Mouse (Mus musculus): ENCODE measurements at regions not wholly inside any gene's neighbourhood (a gene's known extent, or its start where the extent isn't known, plus 50 kb on each side); places are given as distances from the start of the nearest gene placed in this dataset.

DNA sequence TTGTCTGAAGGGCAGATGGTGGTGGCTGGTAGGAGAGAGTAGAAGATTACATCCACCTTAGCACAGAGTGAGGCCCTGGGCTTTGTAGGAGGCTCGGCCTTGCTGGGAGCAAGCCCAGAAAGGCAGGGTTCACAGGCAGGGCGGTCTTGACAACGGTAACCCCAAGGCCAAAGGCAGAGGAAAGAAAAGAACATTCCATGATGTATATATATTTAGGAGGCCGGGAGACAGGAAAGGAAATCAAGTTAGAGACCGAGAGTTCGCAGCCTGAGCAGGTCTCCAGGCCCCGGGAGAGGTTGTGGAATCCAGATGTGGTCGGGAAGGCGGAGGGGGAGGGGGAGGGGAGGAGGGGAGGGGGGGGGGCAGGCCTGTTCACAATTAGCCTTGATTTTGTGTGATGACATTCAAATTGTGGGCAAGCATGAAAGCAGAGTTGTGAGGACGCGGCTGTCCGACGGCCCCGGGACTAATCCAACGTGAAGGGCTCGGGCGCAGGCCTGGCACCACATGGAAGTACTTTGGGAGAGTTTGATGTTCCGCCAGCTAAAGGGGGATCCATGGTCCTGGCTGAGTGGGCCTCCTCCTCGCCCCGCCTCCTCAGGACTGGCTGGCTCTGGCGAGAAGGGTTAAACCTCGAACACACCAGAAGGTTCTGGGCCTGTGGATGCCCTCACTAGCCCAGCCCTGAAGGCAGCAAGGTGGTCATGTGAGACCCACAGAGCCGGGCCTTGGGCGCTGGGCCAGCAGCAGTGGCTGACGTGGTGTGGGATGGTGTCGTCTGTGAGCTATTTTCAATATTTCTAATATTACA is 131.8 kb upstream of the Gm26897 start:
- peak; percentile 76 for DNase-seq

DNA sequence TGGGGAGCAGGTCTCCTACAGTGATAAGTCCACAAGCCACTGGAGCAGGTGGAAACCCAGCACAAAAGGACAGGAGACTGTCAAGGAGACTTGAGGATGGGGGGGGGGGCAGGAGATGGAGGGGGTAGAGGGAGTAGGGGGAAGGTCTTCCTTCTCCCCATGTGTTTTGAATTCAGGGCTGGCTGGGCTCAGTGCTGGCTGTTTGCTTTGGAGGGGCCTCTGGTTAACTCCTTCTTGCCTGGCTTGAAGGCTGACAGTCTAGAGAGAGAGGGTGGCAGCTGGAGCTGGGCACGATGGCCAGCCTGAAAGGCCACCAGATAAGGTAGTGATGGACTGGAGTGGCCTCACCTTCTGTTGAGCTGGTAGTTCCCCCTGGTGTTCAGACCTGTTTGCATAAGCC is 120.0 kb upstream of the Gm26897 start:
- no peak for DNase-seq

DNA sequence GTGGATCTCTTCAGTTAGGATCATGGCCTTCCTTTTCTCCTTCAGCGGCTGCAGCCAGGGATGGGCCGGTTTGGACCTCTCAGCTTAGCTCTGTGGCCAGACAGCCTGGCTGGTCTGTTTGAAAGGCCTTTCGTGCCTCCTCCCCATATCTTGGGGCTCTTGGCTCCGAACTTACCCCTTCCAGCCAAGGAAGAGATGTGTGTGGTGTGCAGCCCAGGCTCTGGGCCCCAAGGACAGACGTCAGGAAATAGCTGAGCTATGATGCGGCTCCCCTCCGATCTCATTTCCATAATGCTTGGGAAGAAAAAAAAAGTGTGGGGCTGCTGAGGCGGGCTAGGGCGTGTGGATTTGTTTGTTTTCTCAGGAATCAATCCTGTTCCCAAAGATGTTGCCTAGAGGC is 113.8 kb upstream of the Gm26897 start:
- no peak for DNase-seq

DNA sequence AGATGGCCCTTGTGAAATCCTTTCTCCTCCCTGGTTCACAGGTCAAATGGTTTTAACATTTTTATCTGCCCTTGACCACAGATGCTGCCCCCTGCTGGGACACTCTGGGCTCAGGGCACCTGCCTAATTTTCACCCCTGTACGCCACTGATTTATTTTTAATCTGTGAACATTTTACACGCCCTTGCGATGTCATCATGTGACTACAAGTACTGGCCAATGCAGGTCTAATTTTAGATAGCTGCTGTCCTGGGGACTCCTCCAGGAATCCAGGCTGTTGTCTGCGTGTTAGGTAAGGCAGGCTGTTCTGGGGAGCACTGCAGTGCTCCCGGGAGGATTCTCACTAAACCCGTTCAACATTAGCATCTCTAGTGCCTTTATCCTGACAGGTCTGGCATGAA is 113.1 kb upstream of the Gm26897 start:
- no peak for DNase-seq

DNA sequence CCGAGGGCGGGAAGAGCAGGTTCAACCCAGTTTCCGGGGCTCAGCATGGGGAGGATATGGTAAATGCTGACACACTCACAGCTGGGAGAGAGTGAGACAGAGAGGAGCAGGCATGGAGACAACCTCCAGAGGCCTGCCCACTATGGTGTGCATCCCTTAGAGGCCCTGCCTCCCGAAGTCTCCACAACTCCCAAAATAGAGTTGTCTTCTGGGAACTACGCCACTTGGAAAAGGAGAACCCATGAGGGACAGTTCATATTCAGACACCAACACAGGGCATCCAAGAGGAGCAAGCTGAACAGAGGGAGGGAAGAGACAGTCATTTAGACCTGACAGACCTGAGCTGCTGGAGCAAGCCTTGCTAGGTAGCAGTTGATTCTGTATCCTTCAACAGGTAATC is 111.2 kb upstream of the Gm26897 start:
- DNase-seq, result no peak

DNA sequence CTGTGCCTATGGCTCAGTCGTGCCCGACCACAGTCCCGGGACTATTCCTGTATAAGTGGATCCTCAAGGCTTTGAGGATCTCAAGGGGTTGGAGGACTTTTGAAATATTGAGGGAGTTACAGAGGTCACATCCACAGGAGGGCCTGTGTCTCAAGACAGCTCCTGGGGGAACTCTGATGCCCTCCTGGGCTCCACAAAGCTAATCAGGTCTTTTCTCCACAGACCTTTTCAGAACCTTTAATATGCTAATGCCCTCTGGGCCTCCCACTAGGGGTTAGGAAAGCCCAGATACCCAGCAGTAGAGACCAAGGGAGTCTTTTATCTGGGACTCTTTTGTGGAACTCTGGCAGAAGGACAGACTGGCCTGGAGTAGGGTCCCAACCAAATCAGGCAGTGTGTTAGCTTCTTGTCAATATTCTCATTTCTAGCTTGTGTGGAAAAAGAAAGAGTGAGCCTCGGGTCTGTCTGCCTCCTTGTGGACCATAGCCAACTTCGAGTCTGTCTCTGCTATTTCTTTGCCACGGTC is 107.4 kb upstream of the Gm26897 start:
- DNase-seq, result no peak

DNA sequence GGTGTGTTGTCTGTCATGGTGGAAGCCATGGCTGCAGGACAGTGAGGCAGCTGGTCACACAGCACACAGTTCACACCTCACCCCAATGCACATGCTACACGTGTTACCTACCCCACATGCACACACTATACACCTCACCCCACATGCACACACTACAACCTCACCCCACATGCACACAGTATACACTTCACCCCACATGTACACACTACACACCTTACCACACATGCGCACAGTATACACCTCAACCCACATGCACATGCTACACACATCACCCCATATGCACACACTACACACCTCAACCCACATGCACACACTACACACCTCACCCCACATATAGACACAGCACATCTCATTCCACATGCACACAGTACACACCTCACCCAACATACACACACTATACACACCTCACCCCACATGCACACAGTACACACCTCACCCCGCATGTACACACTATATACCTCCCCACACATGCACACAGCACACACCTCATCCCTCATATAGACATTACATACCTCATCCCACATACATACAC is 103.3 kb upstream of the Gm26897 start:
- DNase-seq, result no peak

DNA sequence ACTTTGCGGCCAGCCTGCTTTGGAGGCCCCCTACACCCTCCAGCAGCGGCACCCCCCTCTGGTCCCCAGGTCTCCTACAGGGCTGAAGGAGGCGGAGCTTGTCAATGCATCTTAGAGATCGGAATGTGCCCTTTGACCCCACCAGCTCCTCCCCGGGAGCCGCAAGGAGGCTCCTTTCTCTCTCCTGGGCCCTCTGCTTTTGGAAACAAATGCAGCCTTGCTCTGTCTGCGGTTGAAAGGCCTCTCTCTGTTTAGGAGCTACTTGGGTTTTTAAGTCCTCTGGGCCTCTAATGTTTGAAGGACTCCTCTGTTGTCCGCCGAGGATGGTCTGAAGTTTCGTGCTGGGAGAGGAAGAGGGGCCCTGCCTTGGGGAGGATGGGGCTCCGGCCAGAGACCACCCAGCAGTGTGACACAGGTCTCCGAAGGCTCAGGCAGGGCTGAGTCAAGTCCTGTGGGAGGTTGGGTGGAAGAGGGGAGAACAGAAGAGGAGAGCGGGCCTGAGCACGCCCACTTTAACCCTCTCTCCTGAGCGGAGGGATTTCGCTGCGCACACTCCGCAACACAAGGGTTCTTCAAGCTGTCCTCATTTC is 102.1 kb upstream of the Gm26897 start:
- peak; percentile 90 for DNase-seq

DNA sequence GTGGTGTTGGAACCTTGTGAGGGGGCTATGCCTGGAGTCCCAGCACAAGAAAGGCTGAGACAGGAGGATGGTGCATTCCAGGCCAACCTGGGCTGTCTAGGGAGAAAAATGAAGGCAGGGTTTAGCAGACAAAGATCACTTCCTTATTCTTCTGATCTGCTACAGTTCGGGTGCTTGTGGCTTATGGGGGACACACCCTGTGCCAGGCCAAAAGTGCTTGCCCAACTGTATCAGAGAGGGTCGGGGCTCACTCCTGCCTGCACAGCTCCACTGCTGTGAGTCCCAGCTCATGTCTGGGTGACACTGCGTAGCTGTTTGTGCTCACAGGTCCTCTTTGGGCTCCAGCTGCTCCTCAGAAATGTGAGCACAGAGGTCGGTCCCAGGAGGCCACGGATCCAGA is 98.6 kb upstream of the Gm26897 start:
- DNase-seq, result no peak

DNA sequence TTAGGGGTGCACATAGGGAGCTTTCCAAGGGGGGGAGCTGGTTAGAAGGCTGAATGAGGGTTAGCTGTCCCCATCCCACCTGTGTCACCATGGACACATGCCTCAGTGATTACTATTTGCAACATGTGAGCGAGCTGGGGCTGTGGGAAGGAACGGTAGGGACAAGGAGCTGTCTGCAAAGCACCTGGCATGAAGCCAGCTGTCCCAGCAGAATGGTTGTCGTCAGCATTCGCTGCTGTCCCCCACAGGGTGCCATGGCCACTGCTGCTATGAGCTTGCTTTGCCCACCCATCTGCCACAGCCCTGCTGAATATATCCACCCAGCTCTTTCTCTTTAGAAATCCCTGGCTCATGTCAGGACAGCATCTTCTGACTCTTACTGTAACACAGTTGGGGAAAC is 96.8 kb upstream of the Gm26897 start:
- no peak for DNase-seq

DNA sequence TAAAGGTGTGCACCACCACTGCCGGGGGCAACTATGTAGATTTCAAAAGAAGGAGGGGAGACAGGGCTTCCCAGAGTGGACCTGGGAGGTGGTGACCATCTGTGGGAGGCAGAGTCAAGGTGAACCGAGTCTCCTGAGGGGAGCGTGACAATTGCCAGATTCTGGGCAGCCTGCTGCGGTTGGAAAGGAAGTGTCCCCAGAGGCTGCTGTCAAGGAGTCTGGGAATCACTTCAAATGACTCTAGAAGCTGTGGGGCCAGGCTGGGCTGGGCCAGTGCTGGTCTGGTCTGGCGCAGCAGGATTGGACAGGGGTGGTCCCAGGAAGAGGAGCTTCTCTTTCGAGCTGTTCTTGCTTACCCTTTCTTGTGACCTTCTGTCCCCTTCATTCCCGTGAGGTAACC is 95.4 kb upstream of the Gm26897 start:
- DNase-seq, result no peak

DNA sequence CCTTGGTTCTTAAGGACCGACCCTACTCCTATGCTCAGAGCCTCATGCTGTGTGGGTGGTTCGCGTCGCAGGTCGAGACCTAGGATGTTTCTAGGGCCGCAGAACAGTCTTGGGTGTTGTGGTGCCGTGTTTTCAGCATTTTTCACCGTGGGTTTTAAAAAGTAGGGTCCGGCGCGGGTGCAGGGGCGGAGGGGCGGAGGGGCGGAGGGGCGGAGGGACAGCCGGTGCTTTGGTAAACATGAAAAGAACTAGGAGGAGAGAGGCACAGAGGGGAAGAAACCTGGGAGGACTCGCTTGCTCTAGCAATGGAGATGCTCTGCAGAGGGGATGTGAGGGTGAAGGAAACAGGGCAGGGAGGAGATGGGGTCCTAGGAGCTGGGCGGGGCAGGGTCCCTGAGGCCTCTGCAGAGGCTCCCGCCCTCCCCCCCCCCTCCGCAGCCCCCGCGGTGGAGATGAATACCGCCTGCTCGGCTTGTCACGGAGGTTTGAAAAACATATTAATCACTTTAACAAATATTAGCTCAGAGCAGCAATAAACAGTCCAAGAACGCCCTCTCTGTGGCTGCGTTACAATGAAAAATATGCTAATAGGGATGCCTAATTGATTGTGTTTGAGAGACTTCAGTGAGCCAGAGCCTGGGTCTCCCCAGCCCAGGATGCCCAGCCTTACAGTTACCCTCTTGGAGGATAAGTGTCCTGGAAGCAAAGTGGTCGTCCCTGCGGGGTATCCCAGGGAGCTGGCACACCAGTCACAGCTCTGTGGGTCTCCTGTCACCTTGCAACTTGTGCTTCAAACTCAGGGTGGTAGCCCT is 94.0 kb upstream of the Gm26897 start:
- DNase-seq, result no peak

DNA sequence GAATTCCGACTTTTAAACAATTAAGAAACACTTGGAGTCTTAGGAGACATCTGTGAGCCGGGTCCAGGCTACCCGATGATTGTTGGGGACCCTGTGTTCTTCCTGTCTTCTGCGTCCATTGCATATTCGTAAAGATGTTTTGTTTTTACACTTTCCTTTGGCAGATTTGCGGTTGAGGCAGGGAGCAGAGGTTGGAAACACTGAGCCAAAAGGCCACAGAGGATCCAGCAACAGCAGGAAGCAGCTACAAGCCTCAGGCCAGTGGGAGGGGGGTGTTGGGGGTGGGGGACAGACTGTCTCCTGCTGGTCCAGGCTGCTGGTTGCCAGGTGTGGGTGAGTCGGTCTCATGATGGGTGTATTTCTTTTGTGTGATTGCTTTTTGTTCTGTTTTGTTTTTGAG is 92.7 kb upstream of the Gm26897 start:
- no peak for DNase-seq

DNA sequence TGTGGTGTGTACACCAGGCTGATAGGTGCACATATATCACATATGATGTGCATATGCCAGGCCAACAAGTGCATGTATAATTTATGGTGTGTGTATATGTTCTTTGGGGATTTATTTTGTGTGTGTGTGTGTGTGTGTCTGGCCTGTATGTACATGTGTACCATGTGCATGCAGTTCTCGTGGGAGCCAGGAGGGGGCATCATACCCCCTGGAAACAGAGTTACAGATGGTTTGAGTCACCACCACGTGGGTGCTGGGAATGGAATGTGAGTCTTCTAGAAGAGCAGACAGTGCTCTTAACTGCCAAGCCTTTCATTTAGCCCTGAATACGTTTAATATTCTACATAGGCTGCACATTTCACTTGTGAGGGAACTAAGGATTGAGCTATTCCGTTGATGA is 92.0 kb upstream of the Gm26897 start:
- DNase-seq, result no peak

DNA sequence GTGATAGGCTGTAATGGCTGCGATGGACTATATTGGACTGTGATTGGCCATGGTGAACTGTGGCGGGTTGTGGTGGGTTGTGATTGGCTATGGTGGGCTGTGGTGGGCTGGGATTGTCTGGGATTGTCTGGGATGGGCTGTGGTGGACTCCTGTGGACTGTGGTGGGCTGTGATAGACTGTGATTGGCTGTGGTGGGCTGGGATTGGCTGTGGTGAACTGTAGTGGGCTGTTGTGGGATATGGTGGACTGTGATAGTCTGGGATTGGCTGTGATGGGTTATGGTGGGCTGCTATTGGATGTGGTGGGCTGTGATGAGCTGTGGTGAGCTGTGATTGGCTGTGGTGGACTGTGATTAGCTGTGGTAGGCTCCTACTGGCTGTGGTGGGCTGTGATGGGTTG is 89.6 kb upstream of the Gm26897 start:
- no peak for DNase-seq

DNA sequence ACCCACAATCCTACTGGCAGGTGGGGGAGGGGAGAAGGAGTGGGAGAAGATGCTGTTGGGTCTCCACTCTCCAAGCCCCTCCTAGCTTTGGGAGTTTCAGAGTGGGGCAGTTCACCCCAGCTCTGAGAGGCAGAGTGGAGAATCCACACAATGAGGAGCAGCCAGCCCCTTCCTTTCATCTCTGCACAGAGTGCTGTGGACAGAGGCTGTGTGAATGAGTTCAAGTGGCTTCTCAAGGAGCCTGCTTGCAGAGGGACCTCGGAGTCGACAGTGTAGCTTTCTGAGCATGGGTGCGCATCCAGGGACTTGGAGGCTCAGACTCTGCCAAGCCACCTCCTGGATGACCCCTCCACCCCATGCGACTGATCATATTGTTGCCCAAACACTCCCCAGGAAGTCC is 88.9 kb upstream of the Gm26897 start:
- no peak for DNase-seq

DNA sequence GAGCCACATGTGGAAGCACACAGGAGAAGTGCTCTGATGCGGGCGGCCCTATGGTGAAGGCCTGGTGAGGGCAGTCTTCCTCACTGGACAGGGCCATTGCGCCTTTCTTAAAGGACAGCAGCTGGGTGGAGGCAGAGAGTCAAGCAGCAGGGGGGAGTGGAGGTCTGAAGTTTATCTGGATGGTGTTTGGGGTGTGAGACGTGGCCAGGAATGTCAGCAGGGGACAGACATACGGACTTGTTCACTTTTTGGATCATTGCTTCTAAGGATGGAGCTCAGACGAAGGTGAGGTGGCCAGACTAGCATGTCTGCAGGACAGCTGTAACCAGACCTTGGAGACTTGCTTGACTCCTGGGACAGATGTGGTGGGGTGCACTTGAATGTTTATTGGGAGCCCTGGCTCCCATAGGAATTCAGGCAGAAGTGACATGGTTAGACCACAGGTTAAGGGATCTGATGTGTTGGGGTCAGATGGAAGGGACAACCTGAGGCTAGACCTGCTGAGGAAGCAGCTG is 86.0 kb upstream of the Gm26897 start:
- no peak for DNase-seq

DNA sequence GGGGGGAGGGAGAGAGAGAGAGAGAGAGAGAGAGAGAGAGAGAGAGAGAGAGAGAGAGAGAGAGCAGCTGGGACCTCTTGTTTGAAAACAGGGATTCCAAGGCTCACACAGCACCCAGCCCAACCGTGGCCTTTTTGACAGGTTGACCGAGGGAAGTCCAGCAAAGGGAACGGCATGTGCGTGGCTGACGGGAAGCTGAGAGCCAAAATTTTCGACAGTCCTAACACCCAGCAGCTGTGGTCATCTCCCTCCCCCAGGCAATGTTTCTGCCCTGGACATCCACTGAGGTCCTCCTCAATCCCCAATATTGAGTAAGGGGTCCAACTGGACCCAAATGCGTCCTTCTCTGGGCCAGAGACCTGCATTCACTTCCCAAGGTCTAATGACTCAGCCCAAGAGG is 85.2 kb upstream of the Gm26897 start:
- no peak for DNase-seq

DNA sequence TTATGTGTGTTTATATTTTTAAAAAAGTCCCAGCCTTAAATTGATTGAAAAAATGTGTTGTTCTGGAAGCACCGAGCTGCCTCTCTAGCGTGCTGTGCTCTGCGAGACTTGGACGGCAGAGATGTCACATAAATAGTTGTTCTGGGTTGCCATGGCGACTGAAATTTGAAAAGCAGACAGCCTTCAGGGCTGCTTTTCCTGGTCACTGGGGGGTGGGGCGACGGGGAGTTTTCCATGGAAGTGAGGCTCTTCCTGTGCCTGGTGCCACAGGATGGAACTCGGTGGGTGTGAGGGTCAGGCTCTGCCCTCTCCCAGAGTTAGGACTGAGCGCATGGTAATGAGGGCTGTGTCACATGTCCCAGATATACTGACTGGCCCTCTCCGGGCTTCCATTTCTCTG is 84.7 kb upstream of the Gm26897 start:
- DNase-seq, result peak; percentile 92

DNA sequence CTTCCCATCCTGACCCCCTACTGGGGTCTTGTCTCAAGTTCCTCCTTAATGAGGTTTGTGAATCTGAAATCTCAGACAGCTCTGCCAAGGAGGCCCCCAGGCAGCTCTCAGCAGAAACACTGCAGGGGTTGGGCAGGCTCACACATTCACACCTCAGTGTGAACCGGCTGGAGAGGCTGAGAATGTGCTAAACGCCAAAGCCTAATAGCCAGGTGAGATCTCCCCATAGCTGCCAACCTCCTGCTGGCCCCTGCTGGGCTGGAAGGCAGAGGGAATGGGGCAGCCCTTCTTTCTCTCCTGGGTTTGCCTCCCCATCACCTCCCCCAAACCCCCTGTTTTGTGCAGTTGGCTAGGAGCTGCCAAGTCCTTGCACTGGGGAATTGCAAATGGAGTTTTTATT is 81.3 kb upstream of the Gm26897 start:
- DNase-seq, result no peak

DNA sequence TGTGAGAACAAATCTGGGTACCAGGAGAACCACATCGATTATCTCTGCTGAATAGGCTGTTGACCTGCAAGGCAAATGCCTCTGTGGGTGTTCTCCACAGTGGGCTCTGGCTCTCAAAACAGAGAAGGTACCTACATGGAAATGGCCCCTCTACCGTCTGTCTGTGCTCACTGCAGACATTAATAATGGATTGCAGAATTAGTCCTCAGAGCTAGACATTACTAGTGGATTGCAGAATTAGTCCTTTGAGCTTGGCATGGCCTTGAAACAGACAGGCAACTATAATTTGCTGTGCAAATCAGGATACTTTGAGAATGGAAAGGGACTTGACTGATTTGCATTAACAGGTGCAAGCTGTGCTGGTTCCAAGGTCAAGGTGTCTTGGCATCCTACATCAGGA is 77.3 kb upstream of the Gm26897 start:
- DNase-seq, result no peak

DNA sequence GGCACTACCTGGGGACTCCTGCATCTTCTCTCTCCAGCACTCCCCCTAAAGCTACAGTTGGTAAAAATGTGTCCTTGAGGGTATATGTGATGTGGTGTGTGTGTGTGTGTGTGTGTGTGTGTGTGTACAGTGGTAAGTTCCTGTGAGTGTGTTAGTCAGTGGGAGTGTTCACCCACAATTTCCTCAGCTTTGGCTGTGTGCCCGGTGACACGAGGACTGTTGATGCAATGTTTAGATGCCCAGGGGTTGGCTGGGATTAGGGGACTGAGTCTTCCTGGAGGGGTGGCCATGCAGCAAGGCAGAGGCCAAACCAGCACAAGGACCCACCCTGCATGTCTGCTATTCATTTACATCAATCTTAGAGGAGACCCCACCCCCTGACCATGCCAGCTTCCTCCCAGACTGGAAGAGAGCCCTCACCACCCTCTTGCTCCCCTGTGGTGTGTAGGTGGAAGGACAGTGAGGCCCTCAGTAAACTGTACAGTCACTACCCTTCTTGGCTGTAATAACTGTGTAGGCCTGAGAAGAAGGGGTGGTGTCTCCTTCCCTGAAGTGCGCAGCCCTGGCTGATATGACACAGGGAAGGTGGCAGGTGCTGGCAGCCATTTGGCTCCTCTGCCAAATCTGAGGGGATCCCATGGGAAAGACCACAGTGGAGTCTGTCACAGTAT is 75.8 kb upstream of the Gm26897 start:
- DNase-seq, result no peak

DNA sequence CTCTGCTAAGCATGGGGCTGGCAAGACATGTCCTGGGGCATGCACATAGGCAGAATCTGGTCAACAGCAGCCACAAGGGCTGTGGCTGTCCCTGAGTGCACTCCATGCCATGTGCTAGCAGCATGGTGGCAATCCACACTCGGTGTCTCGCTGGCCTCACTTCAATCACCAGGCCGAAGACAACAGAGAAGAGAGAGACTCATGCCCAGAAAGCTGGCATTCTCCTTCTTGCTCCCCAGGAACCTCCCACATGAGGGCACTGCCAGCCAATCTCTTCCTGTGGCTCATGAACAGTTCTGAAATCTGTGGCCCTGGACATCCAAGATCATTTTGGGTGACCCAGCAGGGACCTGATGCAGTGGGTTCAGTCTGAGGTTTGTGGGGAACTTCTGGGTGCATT is 74.5 kb upstream of the Gm26897 start:
- no peak for DNase-seq

Data from embryo, embryonic 11 days (tissue).